Mouse (Mus musculus) spleen, adult 10 weeks (tissue): ENCODE results near the gene Olfr17. TPM values are rescaled to one million over a fixed set of nuclear protein-coding genes. Genes with fewer than 3 reads are reported as not detected.

Experiments
- polyA plus RNA-seq: library from polyadenylated mRNA; stranded (reverse); fragments of 350-450 nt; fragmentation: Illumina TruSeq; extraction: RNeasy Lipid Tissue Mini Kit (QIAGEN cat#74804); gene quantifications from one replicate; pipeline ENCODE4 v1.2.3, GENCODE M21; 2015; ENCODE audit warnings: low replicate concordance; ENCODE audit not compliant: insufficient read depth

Gene Olfr17
- polyA plus RNA-seq: not detected

DNA sequence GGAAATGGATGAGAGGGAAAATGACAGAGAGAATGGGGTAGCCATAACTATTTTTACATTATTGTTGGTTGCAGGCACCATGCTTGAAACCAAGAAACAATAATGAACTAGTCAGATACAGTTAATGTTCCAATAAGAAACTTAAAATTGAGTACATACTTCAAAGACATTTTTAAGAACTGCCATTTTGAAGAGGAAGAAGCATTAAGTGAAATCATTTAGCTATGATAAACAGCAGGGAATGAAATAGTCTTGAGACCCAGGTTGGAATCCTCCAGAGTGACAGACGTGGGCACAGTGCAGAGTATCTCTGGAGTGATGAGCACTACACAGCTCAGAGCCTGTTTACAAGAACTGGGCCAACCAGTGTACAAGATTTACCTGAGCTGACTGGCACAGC, at the start of gene Olfr17:
TSS of gene Olfr17 (plus strand) at position 301 of the 400 bp plus-strand sequence.

DNA sequence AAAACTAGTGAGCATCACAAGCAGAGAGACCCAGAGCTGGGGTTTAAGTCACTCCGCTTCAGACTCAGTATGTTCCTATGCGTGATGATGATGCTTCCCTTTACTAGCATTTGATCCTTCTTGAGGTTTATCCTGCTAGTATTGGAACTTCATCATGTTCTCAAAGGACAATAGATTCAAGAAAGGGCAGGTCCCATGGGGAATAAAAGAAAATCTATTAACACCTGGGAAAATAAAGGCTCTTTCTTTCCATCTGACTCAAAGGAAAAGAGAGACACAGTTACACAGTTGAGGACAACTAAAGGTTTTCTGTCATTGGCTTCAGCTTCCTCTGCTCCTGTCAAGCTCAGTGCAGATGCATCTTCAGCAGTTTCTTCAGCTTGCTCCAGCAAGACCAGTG, 22.3 kb upstream of the Olfr17 start, which contains the start of gene Olfr714:
TSS of gene Olfr714 (plus strand) at position 301 of the 400 bp plus-strand sequence.

DNA sequence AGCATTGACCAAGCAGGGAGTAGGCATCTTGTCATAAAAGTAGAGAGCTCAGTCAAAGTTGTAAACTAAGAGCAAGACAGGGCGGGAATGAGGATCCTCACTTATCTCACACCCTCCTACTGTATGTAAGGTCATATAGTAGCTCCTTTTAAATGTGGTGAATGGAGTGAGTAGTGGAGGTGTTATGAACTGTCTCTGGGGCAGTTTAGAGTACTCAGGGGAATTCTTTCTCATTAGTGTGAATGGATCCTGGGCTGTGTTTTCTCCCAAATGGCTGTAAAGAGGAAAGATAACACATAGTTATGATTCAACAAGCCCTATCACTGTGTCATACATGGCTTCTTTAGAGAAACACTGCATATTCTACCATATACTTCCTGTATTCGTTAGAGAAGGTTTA, 17.2 kb downstream of the Olfr17 start, which contains the start of gene Olfr715b:
TSS of gene Olfr715b (minus strand) at position 101 of the 400 bp plus-strand sequence.

DNA sequence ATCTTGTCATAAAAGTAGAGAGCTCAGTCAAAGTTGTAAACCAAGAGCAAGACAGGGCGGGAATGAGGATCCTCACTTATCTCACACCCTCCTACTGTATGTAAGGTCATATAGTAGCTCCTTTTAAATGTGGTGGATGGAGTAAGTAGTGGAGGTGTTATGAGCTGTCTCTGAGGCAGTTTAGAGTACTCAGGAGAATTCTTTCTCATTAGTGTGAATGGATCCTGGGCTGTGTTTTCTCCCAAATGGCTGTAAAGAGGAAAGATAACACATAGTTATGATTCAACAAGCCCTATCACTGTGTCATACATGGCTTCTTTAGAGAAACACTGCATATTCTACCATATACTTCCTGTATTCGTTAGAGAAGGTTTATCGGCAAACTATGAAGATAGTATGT, 38.0 kb downstream of the Olfr17 start, which contains the start of gene Olfr715:
TSS of gene Olfr715 (minus strand) at position 101 of the 400 bp plus-strand sequence.

DNA sequence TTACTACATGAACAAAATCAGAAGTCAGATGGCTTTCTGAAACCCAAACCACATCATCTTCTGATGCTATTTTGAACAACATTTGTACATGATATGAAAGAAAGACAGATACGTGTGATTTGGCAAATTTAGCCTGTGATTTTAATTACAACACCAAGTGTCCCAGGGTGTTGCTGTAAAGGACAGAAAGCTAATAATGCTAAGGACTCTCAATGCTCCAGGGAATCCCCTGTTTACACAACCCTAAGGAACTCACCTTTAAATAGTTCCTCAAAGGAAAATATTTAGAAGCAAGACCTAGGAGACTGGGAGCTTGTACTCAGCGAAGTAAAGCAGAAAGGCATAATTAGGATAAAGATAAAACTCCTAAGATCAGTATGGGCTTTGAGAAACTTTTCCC, 45.0 kb downstream of the Olfr17 start, which contains the start of gene Olfr716:
TSS of gene Olfr716 (plus strand) at position 301 of the 400 bp plus-strand sequence.

Other genes with a start within 250 kb of the Olfr17 start
- gene Olfr703, start 249.9 kb upstream of the Olfr17 start, polyA plus RNA-seq: not detected
- not detected for gene Olfr704, start 230.0 kb upstream of the Olfr17 start, polyA plus RNA-seq
- not detected for gene Olfr705, start 216.3 kb upstream of the Olfr17 start, polyA plus RNA-seq
- gene Olfr706, start 205.1 kb upstream of the Olfr17 start, polyA plus RNA-seq: not detected
- not detected for gene Olfr707, start 192.0 kb upstream of the Olfr17 start, polyA plus RNA-seq
- gene Olfr1532-ps1, start 185.2 kb upstream of the Olfr17 start, polyA plus RNA-seq: not detected
- gene Olfr709-ps1, start 161.0 kb upstream of the Olfr17 start, polyA plus RNA-seq: not detected
- gene Olfr710, start 144.9 kb upstream of the Olfr17 start, polyA plus RNA-seq: not detected
- gene Olfr6, start 129.3 kb upstream of the Olfr17 start, polyA plus RNA-seq: not detected
- gene Olfr711, start 117.8 kb upstream of the Olfr17 start, polyA plus RNA-seq: not detected
- gene Olfr2, start 87.1 kb upstream of the Olfr17 start, polyA plus RNA-seq: not detected
- gene Olfr713, start 62.0 kb upstream of the Olfr17 start, polyA plus RNA-seq: not detected
- gene Olfr714, start 22.2 kb upstream of the Olfr17 start, polyA plus RNA-seq: not detected
- gene Olfr715b, start 17.1 kb downstream of the Olfr17 start, polyA plus RNA-seq: not detected
- gene Olfr715, start 37.9 kb downstream of the Olfr17 start, polyA plus RNA-seq: not detected
- not detected for gene Olfr716, start 45.1 kb downstream of the Olfr17 start, polyA plus RNA-seq
- gene Nlrp14, start 73.8 kb downstream of the Olfr17 start, polyA plus RNA-seq: not detected
- gene Rbmxl2, start 116.2 kb downstream of the Olfr17 start, polyA plus RNA-seq: not detected